Mouse (Mus musculus): ENCODE measurements around the gene Myt1l.

DNA sequence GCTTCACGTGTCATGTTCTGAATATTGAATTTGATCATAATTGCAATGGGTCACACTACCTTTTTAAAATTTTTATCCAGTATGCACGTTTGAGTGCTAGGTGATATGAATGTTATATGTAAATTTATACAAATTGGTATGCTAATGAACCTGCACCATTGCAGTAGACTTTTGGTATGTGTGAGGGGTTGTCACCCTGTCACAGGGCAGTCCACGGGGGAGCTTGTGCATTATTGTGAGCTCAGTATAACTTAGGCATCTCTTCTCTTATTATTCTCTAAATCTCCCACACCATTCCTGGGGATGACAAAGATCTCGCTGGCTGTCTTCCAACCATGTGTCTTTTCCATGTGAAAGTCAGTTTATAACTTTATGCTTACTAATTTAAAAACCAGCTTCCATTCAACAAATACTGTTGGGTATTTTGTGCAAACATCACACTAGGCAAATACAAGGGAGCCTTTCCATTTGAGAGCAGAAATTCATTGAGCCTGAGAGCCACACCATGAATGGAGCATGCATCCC is 222.5 kb downstream of the Myt1l start:
- TF ChIP-seq CTCF (IDR thresholded peaks at IDR 0.05; ENCODE audit: borderline replicate concordance, control insufficient read depth, extremely low read depth, insufficient read depth, low read length, poor library complexity) (no peak), POLR2A (IDR thresholded peaks at IDR 0.05; ENCODE audit: control insufficient read depth, extremely low read depth, insufficient read depth, low read length, poor library complexity) (no peak)

Measured in thymus, adult 2 months (tissue).